Mouse (Mus musculus): ENCODE data around the gene Snrpe. TPM values are rescaled to one million over a fixed set of nuclear protein-coding genes. Genes with fewer than 3 reads are reported as not detected.

Gene Snrpe
- 607 and 670 TPM in 2 replicates for polyA plus RNA-seq (2015; fragmentation: Nextera tagmentation; extraction: Ambion mirVana)

GRCm38 (mm10) chr1:133609771-133610502 lies at the start of gene Snrpe:
Gene Snrpe (minus strand): TSS chr1:133610291.

Other genes with a start within 250 kb of the Snrpe start
- gene Etnk2, start 246.7 kb downstream of the Snrpe start, polyA plus RNA-seq (2015; fragmentation: Nextera tagmentation; extraction: Ambion mirVana): 0.14 and 0.18 TPM in 2 replicates
- 2.2 and 2.9 TPM in 2 replicates for gene Sox13, start 185.9 kb downstream of the Snrpe start, polyA plus RNA-seq (2015; fragmentation: Nextera tagmentation; extraction: Ambion mirVana)
- 0.70 and 1.0 TPM in 2 replicates for gene Zbed6, start 50.6 kb upstream of the Snrpe start, polyA plus RNA-seq (2015; fragmentation: Nextera tagmentation; extraction: Ambion mirVana)
- gene Gm38394, start 51.0 kb upstream of the Snrpe start, polyA plus RNA-seq (2015; fragmentation: Nextera tagmentation; extraction: Ambion mirVana): 1.9 and 2.0 TPM in 2 replicates
- gene Lax1, start 79.8 kb upstream of the Snrpe start, polyA plus RNA-seq (2015; fragmentation: Nextera tagmentation; extraction: Ambion mirVana): 1.9 and 3.2 TPM in 2 replicates
- 19.6 and 24.9 TPM in 2 replicates for gene Atp2b4, start 190.8 kb upstream of the Snrpe start, polyA plus RNA-seq (2015; fragmentation: Nextera tagmentation; extraction: Ambion mirVana)